Mouse (Mus musculus) lung, embryonic 16.5 days (tissue): ENCODE data around the gene Trappc10. TPM values are rescaled to one million over a fixed set of nuclear protein-coding genes. Genes with fewer than 3 reads are reported as not detected.
A peak's percentile ranks its signal among the peaks of the same experiment; 100 is the strongest.

Experiments used
- ATAC-seq: fragments of 200-750 bp; cut with Nextera tagmentation; 2 replicates; pipeline ENCODE4 v1.8.0; 2017; ENCODE audit warnings: low read depth, mild to moderate bottlenecking, moderate library complexity
- H3K27ac ChIP-seq: fragments of 300-500 bp; sonication (generic); 2 replicates; pipeline ENCODE4 v1.5.1; 2014; ENCODE audit warnings: mild to moderate bottlenecking, control low read depth, low read length
- H3K27me3 ChIP-seq: fragments of 300-500 bp; sonication (generic); 2 replicates; pipeline ENCODE4 v1.6.1; 2014; ENCODE audit warnings: low read depth, low read length, mixed read lengths; ENCODE audit not compliant: control insufficient read depth, insufficient read depth
- H3K36me3 ChIP-seq: fragments of 300-500 bp; sonication (generic); 2 replicates; pipeline ENCODE4 v1.6.1; 2014; ENCODE audit warnings: low read length; ENCODE audit not compliant: control insufficient read depth, insufficient read depth
- H3K4me1 ChIP-seq: fragments of 300-500 bp; sonication (generic); replicated peaks from 2 replicates; pipeline ENCODE4 v1.6.1; 2014; ENCODE audit warnings: low read length, mixed read lengths; ENCODE audit not compliant: control insufficient read depth, insufficient read depth
- H3K4me2 ChIP-seq: fragments of 300-500 bp; sonication (generic); 2 replicates; pipeline ENCODE4 v1.6.1; 2014; ENCODE audit warnings: low read depth, low read length, control low read depth
- H3K4me3 ChIP-seq: fragments of 300-500 bp; sonication (generic); 2 replicates; pipeline ENCODE4 v1.5.1; 2014; ENCODE audit warnings: mild to moderate bottlenecking, low read length, control low read depth
- H3K9ac ChIP-seq: fragments of 300-500 bp; sonication (generic); 2 replicates; pipeline ENCODE4 v1.6.1; 2014; ENCODE audit warnings: low read length, control low read depth
- H3K9me3 ChIP-seq: fragments of 300-500 bp; sonication (generic); 2 replicates; pipeline ENCODE4 v1.6.1; 2016; ENCODE audit warnings: low read length; ENCODE audit not compliant: control insufficient read depth
- WGBS: fragments of 180-500 bp; shearing (Covaris S2); extraction: QIAGEN DNeasy Blood & Tissue Kit; methylation state at CpG from one replicate; pipeline ENCODE4 v1.1.7; 2014; 5-methylcytosine and 5-hydroxymethylcytosine counted together
- polyA plus RNA-seq: library from polyadenylated mRNA; unstranded; fragments of >200 nt; fragmentation: Nextera tagmentation; extraction: Ambion mirVana; gene quantifications from 2 replicates; pipeline ENCODE4 v1.2.1, GENCODE M21; 2015

Trappc10 gene
- polyA plus RNA-seq, 1 experiment from 2014 or later, result 7.9 TPM

- 60% methylated on average over 7 of the region's 7 CpGs for WGBS
- ATAC-seq, result no peak
Observed at GRCm38 (mm10) chr10:78260916-78261650, 16.6 kb upstream of the Trappc10 start.

GRCm38 (mm10) chr10:78260322-78260721 lies 15.9 kb upstream of the Trappc10 start:
- Histone ChIP-seq H3K9me3 (no peaks in the 10 kb centered on the region), H3K4me2 (no peak overlapping the region), H3K9ac (0 out of 2 replicates have a peak overlapping the region, but pooled peaks have one; percentile 4), H3K4me1 (no peaks in the 10 kb centered on the region; the same call in 1 of the 2 replicates), H3K36me3 (no peaks in the 10 kb centered on the region), H3K27ac (no peak overlapping the region), H3K27me3 (no peaks in the 10 kb centered on the region), H3K4me3 (no peak overlapping the region)
- WGBS, result 18% methylated on average over 5 of the region's 5 CpGs
- ATAC-seq, result peak; percentile 49

More at GRCm38 (mm10) chr10:78260916-78261650, 16.6 kb upstream of the Trappc10 start:
- Histone ChIP-seq H3K27me3 (no peaks in the 10 kb centered on the region), H3K9me3 (no peaks in the 10 kb centered on the region), H3K36me3 (no peaks in the 10 kb centered on the region), H3K9ac (no peak overlapping the region), H3K4me3 (no peak overlapping the region), H3K4me1 (no peaks in the 10 kb centered on the region; the same call in 1 of the 2 replicates), H3K4me2 (no peak overlapping the region), H3K27ac (no peak overlapping the region)

DNA sequence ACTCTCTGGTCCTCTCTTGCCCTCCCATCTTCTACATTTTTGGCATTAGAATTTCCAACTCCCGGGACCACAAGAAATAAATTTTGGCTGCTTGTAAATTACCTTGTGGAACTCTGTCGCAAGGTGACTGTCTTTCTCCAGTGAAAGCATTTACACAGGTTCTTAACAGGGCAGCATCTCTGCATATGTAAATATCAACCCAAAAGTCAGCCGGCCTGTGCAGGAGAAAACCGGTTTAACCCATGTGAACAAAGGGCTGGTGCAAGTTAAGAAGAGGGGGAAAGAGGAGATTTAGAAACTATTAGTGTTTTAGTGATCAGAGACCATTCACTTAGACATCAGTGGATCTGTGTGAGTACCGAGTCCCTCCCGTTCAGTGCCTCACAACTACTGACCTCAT lies 15.3 kb upstream of the Trappc10 start:
- no peak for ATAC-seq
- H3K36me3 ChIP-seq, result no peaks in the 10 kb centered on the region
- no peak overlapping the region for H3K4me2 ChIP-seq
- H3K27me3 ChIP-seq, result no peaks in the 10 kb centered on the region
- no peak overlapping the region for H3K9ac ChIP-seq
- no peaks in the 10 kb centered on the region for H3K9me3 ChIP-seq
- H3K27ac ChIP-seq, result no peak overlapping the region
- H3K4me1 ChIP-seq, result no peaks in the 10 kb centered on the region; the same call in 1 of the 2 replicates
- no peak overlapping the region for H3K4me3 ChIP-seq
- WGBS, result 40% methylated on average over 6 of the region's 6 CpGs

GRCm38 (mm10) chr10:78259230-78259629 lies 14.8 kb upstream of the Trappc10 start:
- Histone ChIP-seq H3K9ac (no peak overlapping the region), H3K4me1 (no peaks in the 10 kb centered on the region; the same call in 1 of the 2 replicates), H3K27ac (no peak overlapping the region), H3K4me3 (no peak overlapping the region), H3K36me3 (no peaks in the 10 kb centered on the region), H3K27me3 (no peaks in the 10 kb centered on the region), H3K9me3 (no peaks in the 10 kb centered on the region), H3K4me2 (no peak overlapping the region)
- no peak for ATAC-seq
- WGBS, result 59% methylated on average over 5 of the region's 5 CpGs

DNA sequence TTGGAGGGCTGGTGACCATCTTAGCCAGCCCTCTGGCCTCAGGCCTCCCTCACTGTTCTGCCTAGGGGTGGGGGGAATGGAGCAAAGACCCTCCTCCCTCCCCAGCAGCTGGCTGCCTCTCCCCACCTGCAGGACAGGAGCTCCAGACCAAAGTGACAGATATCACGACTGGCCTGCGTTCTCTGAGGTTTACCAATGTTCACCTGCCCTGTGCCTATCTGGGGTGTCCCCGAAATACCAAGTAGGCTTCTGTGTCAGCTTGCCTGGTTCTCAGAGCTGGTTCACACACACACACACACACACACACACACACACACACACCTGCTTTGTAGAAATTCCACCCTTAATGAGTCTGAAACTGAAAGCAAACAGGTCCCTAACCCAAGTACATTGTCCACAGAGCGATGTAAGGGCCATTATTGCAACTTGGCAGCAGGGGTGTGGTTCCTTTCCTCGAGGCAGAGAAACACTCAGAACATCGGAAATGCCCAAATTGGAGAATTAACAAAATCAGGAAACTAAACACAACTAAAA lies 13.8 kb upstream of the Trappc10 start:
- Histone ChIP-seq H3K27ac (no peak overlapping the region), H3K4me2 (no peak overlapping the region), H3K4me3 (no peak overlapping the region), H3K36me3 (no peaks in the 10 kb centered on the region), H3K9me3 (no peaks in the 10 kb centered on the region), H3K9ac (no peak overlapping the region), H3K4me1 (no peaks in the 10 kb centered on the region; the same call in 1 of the 2 replicates), H3K27me3 (no peaks in the 10 kb centered on the region)
- 58% methylated on average over 6 of the region's 6 CpGs for WGBS
- no peak for ATAC-seq

GRCm38 (mm10) chr10:78255646-78256059 lies 11.2 kb upstream of the Trappc10 start:
- Histone ChIP-seq H3K4me1 (no peaks in the 10 kb centered on the region; the same call in 1 of the 2 replicates), H3K36me3 (no peaks in the 10 kb centered on the region), H3K27me3 (no peaks in the 10 kb centered on the region), H3K9ac (no peak overlapping the region), H3K9me3 (no peaks in the 10 kb centered on the region), H3K27ac (no peak overlapping the region), H3K4me3 (no peak overlapping the region), H3K4me2 (no peak overlapping the region)
- ATAC-seq, result no peak
- 64% methylated on average over 4 of the region's 4 CpGs for WGBS

GRCm38 (mm10) chr10:78247206-78247605 lies 2.8 kb upstream of the Trappc10 start:
- ATAC-seq, result no peak
- Histone ChIP-seq H3K36me3 (no peaks in the 10 kb centered on the region), H3K4me1 (peaks cover 13% of the 10 kb centered on the region), H3K27me3 (no peaks in the 10 kb centered on the region), H3K9me3 (no peaks in the 10 kb centered on the region), H3K4me3 (no peak overlapping the region), H3K9ac (no peak overlapping the region), H3K27ac (no peak overlapping the region), H3K4me2 (no peak overlapping the region)
- WGBS, result 65% methylated on average over 3 of the region's 3 CpGs

DNA sequence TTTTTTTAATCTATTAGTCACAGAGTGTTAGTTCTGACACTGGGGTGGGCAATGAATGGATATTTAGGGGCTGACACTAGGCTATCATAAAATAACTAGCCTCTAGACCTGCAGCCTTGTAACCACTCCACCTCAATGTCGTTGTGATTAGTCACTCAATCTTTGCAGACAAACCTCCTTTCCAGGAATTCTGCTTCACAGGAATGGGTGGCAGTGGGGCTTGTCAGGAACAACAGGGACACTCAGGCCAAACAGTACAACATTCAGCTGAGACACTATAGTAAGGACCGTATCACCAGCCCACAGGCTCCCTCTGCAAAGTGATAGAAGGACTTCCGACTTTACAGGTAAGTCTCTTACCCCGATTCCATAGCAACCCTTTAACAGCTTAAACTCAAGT lies 2.3 kb upstream of the Trappc10 start:
- Histone ChIP-seq H3K4me1 (peaks cover 13% of the 10 kb centered on the region), H3K9ac (no peak overlapping the region), H3K9me3 (no peaks in the 10 kb centered on the region), H3K27me3 (no peaks in the 10 kb centered on the region), H3K36me3 (no peaks in the 10 kb centered on the region), H3K4me3 (no peak overlapping the region), H3K27ac (no peak overlapping the region), H3K4me2 (no peak overlapping the region)
- ATAC-seq, result no peak
- WGBS, result 66% methylated on average over 4 of the region's 4 CpGs

GRCm38 (mm10) chr10:78245225-78245547 lies 745 bp upstream of the Trappc10 start:
- H3K4me1 ChIP-seq, result peaks cover 13% of the 10 kb centered on the region
- H3K27me3 ChIP-seq, result no peaks in the 10 kb centered on the region
- H3K4me2 ChIP-seq, result peak overlapping the region; percentile 99
- WGBS, result 15% methylated on average over 7 of the region's 7 CpGs
- no peak overlapping the region for H3K27ac ChIP-seq
- peak overlapping the region; percentile 88 for H3K4me3 ChIP-seq
- no peaks in the 10 kb centered on the region for H3K36me3 ChIP-seq
- ATAC-seq, result no peak; the same call in 1 of the 2 replicates
- H3K9ac ChIP-seq, result peak overlapping the region; percentile 85
- H3K9me3 ChIP-seq, result no peaks in the 10 kb centered on the region
